Mouse (Mus musculus): ENCODE data around the gene Cers3.

DNA sequence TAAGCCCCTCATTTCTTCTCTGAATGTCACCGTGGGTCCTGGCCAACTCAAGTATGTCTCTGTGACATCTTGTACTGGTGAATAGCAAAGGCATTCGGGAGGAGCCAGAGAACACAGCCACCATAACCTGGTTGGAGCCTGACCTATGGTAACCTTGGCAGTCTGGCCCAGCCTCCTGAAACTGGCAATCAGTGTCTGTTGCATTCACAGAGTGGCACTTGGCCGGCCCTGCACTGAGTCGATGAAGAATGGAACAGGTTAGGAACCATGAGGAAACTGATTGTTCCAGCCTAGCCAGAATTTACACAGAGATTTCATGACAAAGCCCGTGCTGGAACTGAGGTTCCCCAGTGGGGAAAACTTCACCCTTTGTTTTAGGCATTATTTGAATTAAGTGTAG, 57.5 kb downstream of the Cers3 start:
- TF ChIP-seq CTCF (IDR thresholded peaks at IDR 0.05; ENCODE audit: low read depth, low read length), result no peak
- TF ChIP-seq TAL1 (conservative IDR thresholded peaks at IDR 0.05; ENCODE audit: low read depth, low read length), result no peak

Data from G1E (cell line).